Mouse (Mus musculus): ENCODE measurements around the gene Trmt13. TPM values are rescaled to one million over a fixed set of nuclear protein-coding genes. Genes with fewer than 3 reads are reported as not detected.
"Not testable (repeated sequence)": the region's sequence is repeated elsewhere in the genome, so short reads cannot be mapped to it uniquely, and the experiment has no call there.

Trmt13 gene
- polyA plus RNA-seq, 1 experiment from 2014 or later: 24.9 TPM

DNA sequence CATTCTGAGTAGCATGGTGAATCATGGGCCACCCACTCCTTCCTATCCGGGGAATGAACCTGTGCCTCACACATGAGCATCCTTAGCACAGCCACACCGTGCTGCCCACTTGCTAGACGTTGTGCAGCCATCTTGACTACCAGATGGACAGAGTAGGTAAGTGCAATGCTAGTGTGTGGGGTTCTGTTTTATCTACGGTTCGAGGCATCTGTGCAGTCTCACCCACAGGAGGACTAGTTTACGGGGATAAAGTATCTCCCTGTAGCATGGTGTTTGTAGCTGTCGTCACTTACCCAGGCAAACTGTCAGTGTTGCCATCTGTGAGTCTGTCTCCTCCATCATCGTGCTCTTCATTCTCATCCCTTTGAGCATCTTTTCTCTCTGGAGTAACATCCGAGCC is 32.2 kb downstream of the Trmt13 start:
- no peaks in the 10 kb centered on the region for H3K9me3 ChIP-seq
- WGBS: 89% methylated on average over 9 of the region's 9 CpGs
- no peak overlapping the region for H3K27ac ChIP-seq
- no peak for ATAC-seq (ENCODE audit: borderline replicate concordance, extremely low read depth, low FRiP score, low TSS enrichment)
- no peaks in the 10 kb centered on the region for H3K4me1 ChIP-seq
- peaks cover 61% of the 10 kb centered on the region for H3K36me3 ChIP-seq
- H3K9ac ChIP-seq: no peak overlapping the region
- no peaks in the 10 kb centered on the region for H3K27me3 ChIP-seq
- H3K4me3 ChIP-seq: no peak overlapping the region
- H3K4me2 ChIP-seq: no peak overlapping the region

DNA sequence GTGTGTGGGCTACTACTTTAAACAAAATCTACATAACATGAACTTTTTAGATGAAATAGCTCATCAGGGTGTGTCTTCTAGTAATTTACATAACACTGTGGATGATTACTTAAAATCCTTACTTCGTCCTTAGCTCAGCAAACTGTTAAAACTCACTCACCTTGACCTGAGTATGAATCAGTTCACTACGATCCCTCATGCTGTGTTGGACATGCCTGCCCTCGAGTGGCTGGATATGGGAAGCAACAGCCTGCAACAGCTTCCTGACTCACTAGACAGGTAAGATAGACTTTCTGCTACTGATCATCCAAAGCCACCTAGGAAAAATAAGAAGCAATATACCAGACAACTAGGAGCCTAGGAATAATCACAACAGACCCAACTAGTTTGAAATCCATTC is 37.1 kb downstream of the Trmt13 start:
- H3K27ac ChIP-seq: no peak overlapping the region
- no peaks in the 10 kb centered on the region for H3K4me1 ChIP-seq
- peaks cover 23% of the 10 kb centered on the region for H3K36me3 ChIP-seq
- no peaks in the 10 kb centered on the region for H3K9me3 ChIP-seq
- H3K27me3 ChIP-seq: no peaks in the 10 kb centered on the region
- WGBS: 52% methylated on average over 3 of the region's 3 CpGs
- no peak overlapping the region for H3K4me2 ChIP-seq
- no peak overlapping the region for H3K4me3 ChIP-seq
- ATAC-seq (ENCODE audit: borderline replicate concordance, extremely low read depth, low FRiP score, low TSS enrichment): no peak
- no peak overlapping the region for H3K9ac ChIP-seq

GRCm38 (mm10) chr3:116570628-116571027 is 43.8 kb downstream of the Trmt13 start:
- no peak overlapping the region for H3K27ac ChIP-seq
- 48% methylated on average over 2 of the region's 2 CpGs for WGBS
- no peaks in the 10 kb centered on the region for H3K27me3 ChIP-seq
- H3K4me3 ChIP-seq: no peak overlapping the region
- no peak for ATAC-seq (ENCODE audit: borderline replicate concordance, extremely low read depth, low FRiP score, low TSS enrichment)
- H3K9me3 ChIP-seq: no peaks in the 10 kb centered on the region
- no peak overlapping the region for H3K4me2 ChIP-seq
- no peaks in the 10 kb centered on the region for H3K36me3 ChIP-seq
- no peaks in the 10 kb centered on the region for H3K4me1 ChIP-seq
- no peak overlapping the region for H3K9ac ChIP-seq

DNA sequence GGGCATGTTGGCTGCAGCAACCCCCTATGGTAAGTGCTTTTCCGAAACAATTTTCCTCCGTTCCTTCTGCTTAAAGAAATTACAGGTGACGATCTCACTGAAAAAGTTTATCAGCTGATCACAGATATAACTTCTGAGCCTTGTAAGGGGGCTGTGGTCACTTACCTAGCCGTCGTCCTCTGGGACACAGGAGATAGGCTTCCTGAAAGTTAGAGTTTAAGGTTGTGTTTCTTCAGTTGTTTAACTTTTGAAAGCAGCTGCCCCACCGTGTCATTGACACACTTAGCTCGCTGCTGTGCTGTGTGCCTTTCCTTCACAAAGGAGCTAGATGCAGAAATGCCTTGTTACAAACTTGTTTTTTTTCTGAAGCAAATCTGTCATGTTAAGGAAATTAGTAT is 51.3 kb downstream of the Trmt13 start:
- H3K4me2 ChIP-seq: 0 out of 2 replicates have a peak overlapping the region, but pooled peaks have one; percentile 12
- H3K27ac ChIP-seq: no peak overlapping the region
- no peaks in the 10 kb centered on the region for H3K36me3 ChIP-seq
- H3K9me3 ChIP-seq: no peaks in the 10 kb centered on the region
- ATAC-seq (ENCODE audit: borderline replicate concordance, extremely low read depth, low FRiP score, low TSS enrichment): no peak
- no peaks in the 10 kb centered on the region for H3K27me3 ChIP-seq
- H3K4me3 ChIP-seq: no peak overlapping the region
- H3K4me1 ChIP-seq: no peaks in the 10 kb centered on the region
- no peak overlapping the region for H3K9ac ChIP-seq
- WGBS: 50% methylated on average over 7 of the region's 7 CpGs

- H3K9ac ChIP-seq: no peak within 1 kb of the TSS
- H3K4me3 ChIP-seq: no peak within 1 kb of the TSS
- 0 out of 2 replicates have a peak within 1 kb of the TSS, but pooled peaks have one; percentile 12 for H3K4me2 ChIP-seq
- no peak within 1 kb of the TSS for H3K27ac ChIP-seq
- no peaks in the 10 kb centered on the region for H3K9me3 ChIP-seq
- ATAC-seq (ENCODE audit: borderline replicate concordance, extremely low read depth, low FRiP score, low TSS enrichment): no peak
- H3K4me1 ChIP-seq: no peaks in the 10 kb centered on the region
- WGBS: 38% methylated on average over 7 of the region's 7 CpGs
- H3K36me3 ChIP-seq: no peaks in the 10 kb centered on the region
- H3K27me3 ChIP-seq: no peaks in the 10 kb centered on the region
Measured at GRCm38 (mm10) chr3:116562408-116563094, 51.8 kb downstream of the Trmt13 start, which contains the start of gene Lrrc39. Gene Lrrc39, plus strand, starts transcription at chr3:116562973.

- ATAC-seq (ENCODE audit: borderline replicate concordance, extremely low read depth, low FRiP score, low TSS enrichment): not testable (repeated sequence)
- 94% methylated on average over 14 of the region's 14 CpGs for WGBS
Measured at GRCm38 (mm10) chr3:116561315-116561714, 53.1 kb downstream of the Trmt13 start.

GRCm38 (mm10) chr3:116551362-116551761 is 63.0 kb downstream of the Trmt13 start:
- no peak overlapping the region for H3K9ac ChIP-seq
- no peaks in the 10 kb centered on the region for H3K9me3 ChIP-seq
- no peaks in the 10 kb centered on the region for H3K27me3 ChIP-seq
- 86% methylated on average over 5 of the region's 5 CpGs for WGBS
- no peak overlapping the region for H3K4me2 ChIP-seq
- H3K27ac ChIP-seq: no peak overlapping the region
- H3K4me1 ChIP-seq: no peaks in the 10 kb centered on the region
- H3K4me3 ChIP-seq: no peak overlapping the region
- H3K36me3 ChIP-seq: peaks cover 10% of the 10 kb centered on the region
- ATAC-seq (ENCODE audit: borderline replicate concordance, extremely low read depth, low FRiP score, low TSS enrichment): no peak

More at GRCm38 (mm10) chr3:116561315-116561714, 53.1 kb downstream of the Trmt13 start:
- H3K27ac ChIP-seq, H3K9me3 ChIP-seq, H3K9ac ChIP-seq, H3K27me3 ChIP-seq, H3K4me3 ChIP-seq, H3K36me3 ChIP-seq, H3K4me2 ChIP-seq, H3K4me1 ChIP-seq: not testable (repeated sequence)

GRCm38 (mm10) chr3:116547430-116547829 is 67.0 kb downstream of the Trmt13 start:
- no peaks in the 10 kb centered on the region for H3K9me3 ChIP-seq
- H3K27ac ChIP-seq: no peak overlapping the region
- ATAC-seq (ENCODE audit: borderline replicate concordance, extremely low read depth, low FRiP score, low TSS enrichment): no peak
- WGBS: 80% methylated on average over 5 of the region's 5 CpGs
- no peaks in the 10 kb centered on the region for H3K4me1 ChIP-seq
- peaks cover 21% of the 10 kb centered on the region for H3K36me3 ChIP-seq
- H3K4me2 ChIP-seq: no peak overlapping the region
- H3K4me3 ChIP-seq: no peak overlapping the region
- H3K27me3 ChIP-seq: no peaks in the 10 kb centered on the region
- no peak overlapping the region for H3K9ac ChIP-seq

DNA sequence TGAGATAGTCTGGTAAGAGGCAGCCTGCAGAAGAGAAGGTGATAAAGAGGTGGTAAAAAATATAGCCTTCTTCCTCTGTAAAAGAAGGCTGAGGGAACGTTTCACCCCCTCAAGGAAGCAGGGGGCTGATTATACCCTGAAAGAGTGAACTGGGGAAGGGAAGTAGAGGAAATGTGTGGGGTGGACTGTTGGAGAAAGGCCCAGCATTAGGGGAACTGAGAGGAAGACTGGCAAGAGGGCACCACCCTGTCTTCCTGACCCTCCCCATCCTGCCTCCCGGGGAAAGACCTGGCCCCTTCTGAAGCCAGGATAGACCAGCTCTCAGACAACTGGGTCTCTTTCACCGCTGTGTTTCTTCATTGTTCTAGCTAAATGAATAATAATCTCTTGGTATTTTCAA is 71.9 kb downstream of the Trmt13 start:
- H3K4me3 ChIP-seq: no peak overlapping the region
- no peak overlapping the region for H3K27ac ChIP-seq
- peaks cover 25% of the 10 kb centered on the region for H3K36me3 ChIP-seq
- no peak for ATAC-seq (ENCODE audit: borderline replicate concordance, extremely low read depth, low FRiP score, low TSS enrichment)
- no peaks in the 10 kb centered on the region for H3K4me1 ChIP-seq
- 81% methylated on average over 3 of the region's 3 CpGs for WGBS
- H3K9ac ChIP-seq: no peak overlapping the region
- H3K27me3 ChIP-seq: no peaks in the 10 kb centered on the region
- H3K4me2 ChIP-seq: no peak overlapping the region
- H3K9me3 ChIP-seq: no peaks in the 10 kb centered on the region

GRCm38 (mm10) chr3:116542070-116542469 is 72.3 kb downstream of the Trmt13 start:
- Histone ChIP-seq H3K4me3 (no peak overlapping the region), H3K9ac (no peak overlapping the region), H3K36me3 (peaks cover 28% of the 10 kb centered on the region), H3K9me3 (no peaks in the 10 kb centered on the region), H3K27ac (no peak overlapping the region), H3K27me3 (no peaks in the 10 kb centered on the region), H3K4me2 (no peak overlapping the region), H3K4me1 (no peaks in the 10 kb centered on the region)
- ATAC-seq (ENCODE audit: borderline replicate concordance, extremely low read depth, low FRiP score, low TSS enrichment): no peak
- 78% methylated on average over 2 of the region's 2 CpGs for WGBS

- Histone ChIP-seq H3K4me1 (no peaks in the 10 kb centered on the region), H3K27me3 (no peaks in the 10 kb centered on the region), H3K27ac (no peak overlapping the region), H3K36me3 (peaks cover 23% of the 10 kb centered on the region), H3K4me2 (no peak overlapping the region), H3K4me3 (no peak overlapping the region), H3K9me3 (no peaks in the 10 kb centered on the region), H3K9ac (no peak overlapping the region)
- ATAC-seq (ENCODE audit: borderline replicate concordance, extremely low read depth, low FRiP score, low TSS enrichment): no peak
- WGBS: 62% methylated on average over 6 of the region's 6 CpGs
Measured at GRCm38 (mm10) chr3:116537200-116537573, 77.2 kb downstream of the Trmt13 start.

- Histone ChIP-seq H3K9me3 (no peaks in the 10 kb centered on the region), H3K27me3 (no peaks in the 10 kb centered on the region), H3K4me3 (no peak overlapping the region), H3K9ac (no peak overlapping the region), H3K27ac (no peak overlapping the region), H3K36me3 (peaks cover 22% of the 10 kb centered on the region), H3K4me1 (no peaks in the 10 kb centered on the region), H3K4me2 (no peak overlapping the region)
- ATAC-seq (ENCODE audit: borderline replicate concordance, extremely low read depth, low FRiP score, low TSS enrichment): 0 out of 2 replicates have a peak, but pooled peaks have one; percentile 14
- WGBS: 45% methylated on average over 16 of the region's 16 CpGs
Measured at GRCm38 (mm10) chr3:116536428-116537199, 77.8 kb downstream of the Trmt13 start.
